Mouse (Mus musculus): ENCODE results near the gene Gda. TPM values are rescaled to one million over a fixed set of nuclear protein-coding genes. Genes with fewer than 3 reads are reported as not detected.

Gene Gda
- polyA plus RNA-seq, 1 experiment from 2014 or later, result 0.71 TPM

GRCm38 (mm10) chr19:21491391-21491790, 18.1 kb upstream of the Gda start:
- H3K9me3 ChIP-seq (ENCODE audit: control insufficient read depth, low read length), result no peaks in the 10 kb centered on the region
- H3K9ac ChIP-seq (ENCODE audit: low read depth, low read length), result no peak overlapping the region
- ATAC-seq, result no peak
- H3K36me3 ChIP-seq (ENCODE audit: control insufficient read depth, insufficient read depth, low read length), result no peaks in the 10 kb centered on the region
- no peaks in the 10 kb centered on the region for H3K27me3 ChIP-seq (replicated peaks; ENCODE audit: control insufficient read depth, insufficient read depth, low read length)
- H3K4me3 ChIP-seq (ENCODE audit: low read length), result no peak overlapping the region
- H3K4me1 ChIP-seq (ENCODE audit: control insufficient read depth, insufficient read depth, low read depth, low read length), result no peaks in the 10 kb centered on the region
- H3K27ac ChIP-seq (ENCODE audit: low read depth, low read length), result no peak overlapping the region
- no peak overlapping the region for H3K4me2 ChIP-seq (ENCODE audit: low read length)

GRCm38 (mm10) chr19:21487124-21487944, 14.1 kb upstream of the Gda start:
- Histone ChIP-seq H3K4me2 (ENCODE audit: low read length) (no peak overlapping the region), H3K9me3 (ENCODE audit: control insufficient read depth, low read length) (no peaks in the 10 kb centered on the region), H3K4me3 (ENCODE audit: low read length) (no peak overlapping the region), H3K4me1 (ENCODE audit: control insufficient read depth, insufficient read depth, low read depth, low read length) (no peaks in the 10 kb centered on the region), H3K27me3 (replicated peaks; ENCODE audit: control insufficient read depth, insufficient read depth, low read length) (no peaks in the 10 kb centered on the region), H3K9ac (ENCODE audit: low read depth, low read length) (no peak overlapping the region), H3K36me3 (ENCODE audit: control insufficient read depth, insufficient read depth, low read length) (no peaks in the 10 kb centered on the region), H3K27ac (ENCODE audit: low read depth, low read length) (no peak overlapping the region)
- ATAC-seq, result no peak
- 89% methylated on average over 5 of the region's 5 CpGs for WGBS

GRCm38 (mm10) chr19:21482096-21482495, 8.9 kb upstream of the Gda start:
- H3K4me1 ChIP-seq (ENCODE audit: control insufficient read depth, insufficient read depth, low read depth, low read length), result no peaks in the 10 kb centered on the region
- H3K27ac ChIP-seq (ENCODE audit: low read depth, low read length), result no peak overlapping the region
- no peak overlapping the region for H3K4me3 ChIP-seq (ENCODE audit: low read length)
- ATAC-seq, result no peak
- no peaks in the 10 kb centered on the region for H3K36me3 ChIP-seq (ENCODE audit: control insufficient read depth, insufficient read depth, low read length)
- WGBS, result 84% methylated on average over 2 of the region's 2 CpGs
- no peak overlapping the region for H3K4me2 ChIP-seq (ENCODE audit: low read length)
- no peaks in the 10 kb centered on the region for H3K9me3 ChIP-seq (ENCODE audit: control insufficient read depth, low read length)
- H3K9ac ChIP-seq (ENCODE audit: low read depth, low read length), result no peak overlapping the region
- no peaks in the 10 kb centered on the region for H3K27me3 ChIP-seq (replicated peaks; ENCODE audit: control insufficient read depth, insufficient read depth, low read length)

GRCm38 (mm10) chr19:21481031-21481430, 7.8 kb upstream of the Gda start:
- H3K9me3 ChIP-seq (ENCODE audit: control insufficient read depth, low read length), result no peaks in the 10 kb centered on the region
- H3K9ac ChIP-seq (ENCODE audit: low read depth, low read length), result no peak overlapping the region
- no peaks in the 10 kb centered on the region for H3K36me3 ChIP-seq (ENCODE audit: control insufficient read depth, insufficient read depth, low read length)
- 91% methylated on average over 1 of the region's 1 CpGs for WGBS
- no peaks in the 10 kb centered on the region for H3K27me3 ChIP-seq (replicated peaks; ENCODE audit: control insufficient read depth, insufficient read depth, low read length)
- no peaks in the 10 kb centered on the region for H3K4me1 ChIP-seq (ENCODE audit: control insufficient read depth, insufficient read depth, low read depth, low read length)
- H3K4me2 ChIP-seq (ENCODE audit: low read length), result no peak overlapping the region
- H3K4me3 ChIP-seq (ENCODE audit: low read length), result no peak overlapping the region
- no peak overlapping the region for H3K27ac ChIP-seq (ENCODE audit: low read depth, low read length)
- ATAC-seq, result no peak

GRCm38 (mm10) chr19:21480053-21480419, 6.8 kb upstream of the Gda start:
- WGBS, result 44% methylated on average over 2 of the region's 2 CpGs
- Histone ChIP-seq H3K9ac (ENCODE audit: low read depth, low read length) (no peak overlapping the region), H3K27ac (ENCODE audit: low read depth, low read length) (no peak overlapping the region), H3K9me3 (ENCODE audit: control insufficient read depth, low read length) (no peaks in the 10 kb centered on the region), H3K4me2 (ENCODE audit: low read length) (no peak overlapping the region), H3K36me3 (ENCODE audit: control insufficient read depth, insufficient read depth, low read length) (no peaks in the 10 kb centered on the region), H3K27me3 (replicated peaks; ENCODE audit: control insufficient read depth, insufficient read depth, low read length) (no peaks in the 10 kb centered on the region), H3K4me3 (ENCODE audit: low read length) (no peak overlapping the region), H3K4me1 (ENCODE audit: control insufficient read depth, insufficient read depth, low read depth, low read length) (no peaks in the 10 kb centered on the region)
- ATAC-seq, result peak; percentile 58

- Histone ChIP-seq H3K9me3 (ENCODE audit: control insufficient read depth, low read length) (no peaks in the 10 kb centered on the region), H3K36me3 (ENCODE audit: control insufficient read depth, insufficient read depth, low read length) (no peaks in the 10 kb centered on the region), H3K27me3 (replicated peaks; ENCODE audit: control insufficient read depth, insufficient read depth, low read length) (no peaks in the 10 kb centered on the region), H3K4me3 (ENCODE audit: low read length) (no peak overlapping the region), H3K4me2 (ENCODE audit: low read length) (no peak overlapping the region), H3K4me1 (ENCODE audit: control insufficient read depth, insufficient read depth, low read depth, low read length) (no peaks in the 10 kb centered on the region), H3K27ac (ENCODE audit: low read depth, low read length) (no peak overlapping the region), H3K9ac (ENCODE audit: low read depth, low read length) (no peak overlapping the region)
- WGBS, result 54% methylated on average over 18 of the region's 18 CpGs
- ATAC-seq, result peak; percentile 71
Measured at GRCm38 (mm10) chr19:21479183-21480052, 6.2 kb upstream of the Gda start.

GRCm38 (mm10) chr19:21478538-21478937, 5.3 kb upstream of the Gda start:
- Histone ChIP-seq H3K9me3 (ENCODE audit: control insufficient read depth, low read length) (no peaks in the 10 kb centered on the region), H3K27ac (ENCODE audit: low read depth, low read length) (no peak overlapping the region)
- 68% methylated on average over 3 of the region's 3 CpGs for WGBS

GRCm38 (mm10) chr19:21477780-21478179, 4.5 kb upstream of the Gda start:
- whole genome bisulfite sequencing, result 78% methylated on average over 2 of the region's 2 CpGs
- ATAC-seq, result no peak
- no peak overlapping the region for H3K4me3 ChIP-seq (ENCODE audit: low read length)

More at GRCm38 (mm10) chr19:21478538-21478937, 5.3 kb upstream of the Gda start:
- Histone ChIP-seq H3K4me2 (ENCODE audit: low read length) (no peak overlapping the region), H3K4me1 (ENCODE audit: control insufficient read depth, insufficient read depth, low read depth, low read length) (no peaks in the 10 kb centered on the region), H3K9ac (ENCODE audit: low read depth, low read length) (no peak overlapping the region), H3K4me3 (ENCODE audit: low read length) (no peak overlapping the region), H3K27me3 (replicated peaks; ENCODE audit: control insufficient read depth, insufficient read depth, low read length) (no peaks in the 10 kb centered on the region), H3K36me3 (ENCODE audit: control insufficient read depth, insufficient read depth, low read length) (no peaks in the 10 kb centered on the region)
- ATAC-seq, result no peak

GRCm38 (mm10) chr19:21476782-21477181, 3.5 kb upstream of the Gda start:
- Histone ChIP-seq H3K36me3 (ENCODE audit: control insufficient read depth, insufficient read depth, low read length) (no peaks in the 10 kb centered on the region), H3K9ac (ENCODE audit: low read depth, low read length) (no peak overlapping the region), H3K27ac (ENCODE audit: low read depth, low read length) (no peak overlapping the region), H3K4me1 (ENCODE audit: control insufficient read depth, insufficient read depth, low read depth, low read length) (no peaks in the 10 kb centered on the region), H3K4me3 (ENCODE audit: low read length) (no peak overlapping the region), H3K27me3 (replicated peaks; ENCODE audit: control insufficient read depth, insufficient read depth, low read length) (0 out of 2 replicates have a peak, but pooled peaks cover 3% of the 10 kb centered on the region), H3K9me3 (ENCODE audit: control insufficient read depth, low read length) (no peaks in the 10 kb centered on the region), H3K4me2 (ENCODE audit: low read length) (no peak overlapping the region)
- 91% methylated on average over 3 of the region's 3 CpGs for WGBS
- no peak for ATAC-seq

More at GRCm38 (mm10) chr19:21477780-21478179, 4.5 kb upstream of the Gda start:
- Histone ChIP-seq H3K36me3 (ENCODE audit: control insufficient read depth, insufficient read depth, low read length) (no peaks in the 10 kb centered on the region), H3K27ac (ENCODE audit: low read depth, low read length) (no peak overlapping the region), H3K4me2 (ENCODE audit: low read length) (no peak overlapping the region), H3K9ac (ENCODE audit: low read depth, low read length) (no peak overlapping the region), H3K4me1 (ENCODE audit: control insufficient read depth, insufficient read depth, low read depth, low read length) (no peaks in the 10 kb centered on the region), H3K27me3 (replicated peaks; ENCODE audit: control insufficient read depth, insufficient read depth, low read length) (0 out of 2 replicates have a peak, but pooled peaks cover 3% of the 10 kb centered on the region), H3K9me3 (ENCODE audit: control insufficient read depth, low read length) (no peaks in the 10 kb centered on the region)

Measured in hindbrain, embryonic 16.5 days (tissue).